Mouse (Mus musculus): ENCODE measurements at regions not wholly inside any gene's neighbourhood (a gene's known extent, or its start where the extent isn't known, plus 50 kb on each side); places are given as distances from the start of the nearest gene placed in this dataset.
A peak's percentile ranks its signal among the peaks of the same experiment; 100 is the strongest.

DNA sequence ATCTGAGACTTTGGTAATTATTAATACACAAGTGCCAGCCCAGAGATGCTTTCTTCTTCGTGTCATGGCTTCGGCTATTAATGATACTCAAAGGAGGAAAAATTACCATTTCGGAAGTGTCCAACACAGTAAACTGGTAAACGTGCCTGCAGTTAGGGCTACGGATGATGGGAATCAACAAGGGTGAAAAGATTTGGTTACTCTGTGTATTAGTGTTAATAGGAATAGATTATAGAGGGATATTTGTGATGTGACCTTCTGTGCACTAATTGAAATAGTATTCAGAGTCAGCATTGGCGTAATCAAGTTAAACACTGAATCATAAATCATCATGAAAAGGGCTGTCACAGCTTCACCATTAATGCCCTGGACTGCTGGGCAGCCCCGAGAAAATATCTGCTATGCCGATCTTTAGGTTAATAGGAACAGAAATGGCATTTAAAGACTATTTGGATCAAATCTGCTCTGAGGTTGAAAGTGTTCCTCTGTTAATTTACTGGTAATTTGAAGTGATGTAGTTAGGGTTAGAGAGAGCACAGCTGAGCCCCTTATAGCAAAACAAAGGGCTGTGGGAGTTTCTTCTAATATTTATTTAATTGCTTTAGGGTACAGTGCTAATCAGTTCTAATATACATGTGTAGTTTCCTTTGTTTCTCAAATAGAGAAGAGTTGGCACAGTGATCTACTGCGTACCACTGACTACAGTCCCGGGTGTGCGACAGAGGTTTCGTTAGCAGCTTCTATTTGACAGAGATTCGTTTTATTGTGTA lies 160.7 kb downstream of the Rpl36a-ps1 start:
- no peak for DNase-seq

DNA sequence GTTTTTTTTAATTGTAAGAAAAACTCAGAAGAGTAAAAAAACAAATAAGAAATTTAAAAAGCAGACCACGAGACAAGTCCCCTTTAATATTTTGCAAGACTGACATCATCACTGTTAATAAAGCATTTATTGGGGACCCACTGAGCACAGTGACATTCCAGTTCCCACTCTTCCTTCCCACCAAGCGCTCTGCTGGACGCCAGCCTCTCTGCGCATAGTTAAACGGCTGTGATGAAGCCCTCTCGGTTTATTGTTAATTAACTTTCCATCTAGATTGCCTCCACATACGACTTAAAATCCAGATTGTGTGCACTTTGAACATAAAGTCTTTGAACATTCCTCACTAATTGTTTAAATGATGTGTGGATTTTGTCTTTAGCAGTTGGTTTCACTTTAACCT lies 161.7 kb downstream of the Rpl36a-ps1 start:
- DNase-seq: peak; percentile 17 to 40

DNA sequence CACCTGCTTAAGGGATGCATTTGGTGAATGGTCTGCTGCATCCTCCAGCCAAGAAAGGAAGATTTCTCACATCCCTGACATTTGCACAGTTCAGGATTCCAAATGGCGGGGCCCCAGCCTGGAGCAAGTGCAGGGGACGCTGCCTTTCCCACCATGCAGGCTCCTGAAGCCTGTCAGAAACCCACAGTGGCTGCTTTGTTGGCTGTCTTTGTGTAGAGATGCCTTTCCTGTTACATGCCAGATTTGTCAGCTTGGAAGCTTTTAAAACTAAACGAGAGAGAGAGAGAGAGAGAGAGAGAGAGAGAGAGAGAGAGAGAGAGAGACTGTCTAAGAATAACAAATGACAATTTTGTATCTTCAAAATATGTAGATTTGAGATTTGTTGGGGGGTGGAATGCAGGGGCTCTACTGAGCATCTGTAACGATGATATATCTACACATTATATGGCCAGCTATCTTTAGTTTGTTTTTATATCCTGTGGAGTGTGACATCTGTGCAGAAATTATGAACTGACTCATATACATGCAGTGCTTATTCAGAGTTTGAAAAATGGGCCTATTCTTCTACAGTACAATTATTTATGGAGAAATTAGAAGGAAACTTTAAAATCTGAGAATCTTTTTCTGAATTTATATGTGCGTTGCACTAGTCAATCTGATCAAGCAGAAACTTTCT lies 164.0 kb downstream of the Rpl36a-ps1 start:
- DNase-seq: peak in 1 of 2 experiments; percentile 29

DNA sequence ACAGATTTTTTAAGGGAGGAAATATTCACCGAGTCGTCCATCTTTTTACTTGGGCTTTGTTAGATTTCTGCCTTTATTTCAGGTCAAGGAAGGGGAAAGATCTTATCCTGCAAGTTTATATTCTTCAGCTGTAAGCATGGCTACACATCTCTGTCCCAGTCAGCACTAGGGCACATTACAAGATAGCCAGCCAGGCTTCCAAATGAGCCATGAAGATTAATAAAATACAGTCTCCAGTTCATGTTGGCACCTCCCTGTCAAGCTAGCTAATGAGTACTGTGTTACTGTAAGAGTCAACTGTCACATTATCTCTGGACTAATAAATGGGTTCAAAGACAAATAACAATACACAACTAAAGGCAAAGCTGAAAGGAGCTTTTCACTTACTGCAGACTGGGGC lies 166.6 kb downstream of the Rpl36a-ps1 start:
- no peak for DNase-seq

DNA sequence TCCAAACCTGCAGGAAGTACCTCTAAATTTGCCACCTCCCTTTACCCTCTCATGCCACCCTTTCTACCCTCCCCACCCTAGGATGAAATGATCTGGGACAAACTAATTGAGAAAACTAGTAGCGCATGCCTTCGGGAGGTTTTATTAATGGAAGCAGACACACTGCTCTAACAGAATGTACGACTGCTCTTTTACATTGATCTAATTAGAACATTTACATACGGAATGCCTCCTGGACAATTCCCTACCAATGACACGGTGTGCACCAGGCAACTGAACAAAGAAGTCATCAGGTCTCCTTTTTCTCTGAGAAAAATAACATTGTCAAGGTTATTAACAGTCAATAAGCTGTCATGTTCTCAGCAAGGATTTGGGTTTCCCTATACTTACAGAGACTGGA lies 180.5 kb downstream of the Rpl36a-ps1 start:
- DNase-seq: no peak

DNA sequence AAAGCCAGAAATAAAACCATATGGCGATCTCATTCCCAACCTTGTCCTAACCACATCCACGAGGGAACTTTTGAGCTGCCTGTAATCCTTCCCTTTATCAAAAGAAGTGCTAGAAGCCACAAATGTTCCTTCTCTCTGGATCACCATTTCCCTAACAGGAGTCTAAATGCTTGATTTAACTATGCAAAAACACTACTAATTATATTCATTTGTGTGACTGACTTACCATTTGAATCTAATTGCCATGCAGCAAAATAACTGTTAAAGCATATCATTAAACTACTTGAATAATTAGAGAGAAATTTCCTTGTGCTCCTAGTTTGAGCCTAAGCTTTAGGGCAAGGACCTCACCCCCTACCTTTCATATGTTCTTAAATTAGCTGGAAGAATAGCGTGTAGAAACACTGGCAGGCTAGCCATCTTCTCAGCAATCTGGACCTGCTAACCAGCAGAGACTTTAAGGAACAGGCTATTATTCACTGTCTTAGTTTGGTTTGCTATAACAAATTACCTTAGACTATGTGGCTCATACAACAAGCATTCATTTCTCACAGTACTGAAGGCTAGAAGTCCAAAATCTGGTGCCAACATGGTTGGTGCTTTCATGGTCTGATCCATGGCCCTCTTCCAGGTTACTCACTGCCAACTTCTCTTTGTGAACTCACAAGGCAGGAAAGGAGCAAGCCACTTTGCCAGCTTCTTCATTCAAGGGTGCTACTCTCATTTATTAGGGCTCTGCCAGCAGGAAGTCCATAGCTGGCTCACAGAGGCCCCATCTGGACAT lies 183.7 kb downstream of the Rpl36a-ps1 start:
- DNase-seq: peak; percentile 87 to 88

DNA sequence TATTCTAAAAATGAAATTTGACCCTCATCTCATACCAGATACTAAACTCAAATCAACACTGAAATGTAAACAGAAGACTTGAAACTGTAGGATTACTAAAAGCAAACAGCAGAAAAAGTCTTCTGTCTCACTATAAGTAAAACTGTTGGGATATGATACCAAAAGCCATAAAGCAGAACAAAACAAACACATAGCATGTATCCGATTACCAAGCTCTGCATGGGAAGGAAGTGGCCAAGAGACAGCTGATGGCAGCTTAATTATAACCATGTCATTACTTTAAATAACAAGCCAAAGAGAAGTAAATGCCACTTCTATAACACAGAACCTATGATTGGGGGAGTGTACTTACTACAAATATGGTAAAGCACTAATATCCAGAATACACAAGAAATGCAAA lies 186.0 kb downstream of the Rpl36a-ps1 start:
- no peak for DNase-seq

DNA sequence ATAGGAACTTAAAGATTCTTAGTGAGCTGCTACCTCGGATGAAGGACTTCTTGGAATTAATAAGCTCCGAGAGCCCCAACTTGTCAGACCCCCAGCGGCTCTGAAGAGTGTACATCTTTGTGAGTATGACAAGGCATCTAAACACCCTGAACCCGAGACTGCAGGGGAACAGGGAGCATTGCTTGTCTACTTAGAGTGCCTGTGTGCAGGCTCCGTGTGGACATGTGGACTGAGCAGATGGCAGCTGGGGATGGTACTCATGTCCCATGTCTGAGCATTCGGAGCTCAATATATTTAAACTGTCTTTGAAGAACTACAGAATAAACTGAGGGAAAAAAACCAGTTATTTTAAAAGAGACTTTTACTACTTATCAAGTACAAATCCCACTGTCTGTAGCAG lies 189.1 kb downstream of the Rpl36a-ps1 start:
- peak in 1 of 2 experiments; percentile 26 for DNase-seq

DNA sequence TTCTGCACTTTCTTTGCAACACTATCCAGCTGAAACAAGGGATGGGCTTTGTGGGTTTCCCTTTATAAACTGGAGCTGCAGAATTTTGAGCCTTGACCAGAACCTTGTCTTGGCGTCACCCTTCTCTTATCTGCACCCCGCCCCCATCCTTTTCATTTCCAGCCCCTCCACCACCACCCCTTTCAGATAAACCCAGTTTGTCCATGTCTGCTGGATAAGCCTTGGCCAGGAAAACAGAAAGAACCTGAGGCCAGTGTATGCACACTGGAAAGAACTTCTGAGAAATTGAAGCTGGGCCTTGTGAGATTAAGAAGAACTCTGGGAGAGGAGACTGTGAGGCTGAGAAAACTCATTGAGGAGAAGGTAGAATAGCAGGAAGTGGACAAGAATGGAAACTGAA lies 192.8 kb downstream of the Rpl36a-ps1 start:
- no peak for DNase-seq

DNA sequence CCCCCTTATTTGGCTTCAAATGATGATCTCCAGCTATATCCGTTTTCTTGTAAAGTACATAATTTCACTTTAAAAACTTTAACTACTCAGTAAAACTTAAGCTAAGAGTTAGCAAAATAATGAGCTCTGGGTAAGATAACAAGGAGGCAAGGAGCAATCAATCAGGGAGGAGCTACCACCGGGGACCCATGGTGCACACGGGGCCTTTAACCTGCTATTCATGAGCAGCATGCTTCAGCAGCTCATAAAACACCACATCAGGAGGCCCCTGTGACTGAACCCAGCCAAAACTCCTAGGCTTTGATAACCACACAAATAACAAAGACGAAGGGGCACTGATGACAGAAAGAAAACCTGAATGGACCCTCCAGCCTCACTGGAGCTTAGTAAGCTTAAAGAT lies 202.1 kb downstream of the Rpl36a-ps1 start:
- no peak for DNase-seq

DNA sequence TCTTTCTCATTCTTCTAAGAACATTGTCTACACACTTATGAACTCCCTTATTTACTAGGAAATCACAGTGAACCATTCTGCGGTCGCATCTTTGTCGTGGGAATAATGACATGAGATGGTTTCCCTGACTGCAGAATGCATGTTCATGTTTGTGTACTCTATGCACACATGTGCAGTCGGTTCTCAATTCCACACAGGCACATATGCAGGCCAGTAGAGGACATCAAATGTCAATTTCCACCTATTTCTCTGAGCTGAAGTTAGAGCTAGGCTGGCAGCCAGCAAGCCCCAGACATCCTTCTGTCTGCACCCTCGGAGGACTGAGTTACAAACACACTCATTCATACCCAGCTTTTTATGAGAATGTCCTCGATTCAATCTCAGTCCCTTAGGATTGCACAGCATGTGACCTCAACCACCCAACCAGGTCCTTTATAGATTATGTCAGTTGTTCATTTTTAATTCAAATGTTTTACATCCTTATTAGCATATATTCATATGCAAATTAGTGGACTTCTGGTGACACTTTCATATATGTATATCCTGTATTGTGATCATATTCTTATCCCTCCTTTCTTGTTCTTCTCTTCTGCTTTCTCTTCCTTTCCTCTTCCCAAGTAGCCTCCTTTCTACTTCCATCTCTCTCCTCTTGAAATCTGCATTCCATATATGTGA lies 202.7 kb downstream of the Rpl36a-ps1 start:
- DNase-seq: peak in 1 of 2 experiments; percentile 10

DNA sequence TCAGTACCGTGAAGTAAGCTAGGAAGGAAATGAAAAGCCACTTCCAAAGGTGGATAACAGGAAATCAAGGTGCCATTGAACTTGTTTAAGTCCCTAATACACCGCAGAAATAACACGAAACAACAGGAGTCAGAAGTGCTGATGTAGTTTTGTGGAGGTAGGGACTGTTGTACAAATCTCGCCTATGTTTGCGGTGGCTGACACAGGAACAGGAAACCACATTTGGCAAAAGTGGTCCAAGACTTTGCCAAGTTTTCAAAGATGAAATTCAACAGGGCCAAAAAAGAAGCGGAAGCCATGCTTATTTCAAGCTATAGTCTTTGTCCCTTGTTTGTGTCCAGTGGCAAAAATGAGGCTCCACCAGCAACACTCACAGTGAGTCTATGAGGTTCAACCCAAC lies 204.3 kb downstream of the Rpl36a-ps1 start:
- DNase-seq: no peak

DNA sequence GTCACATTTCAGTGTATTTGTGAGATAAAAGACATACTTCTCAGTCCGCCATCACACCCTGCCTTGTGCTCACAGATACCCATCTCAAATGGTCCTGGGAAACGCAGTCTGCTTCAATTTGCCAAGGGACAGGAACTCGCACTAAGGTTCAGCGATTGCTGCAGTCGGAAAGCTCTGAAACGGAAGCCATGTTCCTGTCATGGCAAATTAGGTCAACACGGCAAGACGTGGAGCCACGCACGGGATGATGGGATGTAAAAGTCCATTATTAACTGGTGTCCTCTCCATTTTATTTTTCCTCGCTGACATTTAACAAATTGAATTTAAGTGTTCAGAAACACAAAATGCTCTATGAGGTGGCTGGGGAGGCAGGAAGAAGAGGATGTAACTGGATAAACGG lies 212.4 kb downstream of the Rpl36a-ps1 start:
- no peak for DNase-seq

DNA sequence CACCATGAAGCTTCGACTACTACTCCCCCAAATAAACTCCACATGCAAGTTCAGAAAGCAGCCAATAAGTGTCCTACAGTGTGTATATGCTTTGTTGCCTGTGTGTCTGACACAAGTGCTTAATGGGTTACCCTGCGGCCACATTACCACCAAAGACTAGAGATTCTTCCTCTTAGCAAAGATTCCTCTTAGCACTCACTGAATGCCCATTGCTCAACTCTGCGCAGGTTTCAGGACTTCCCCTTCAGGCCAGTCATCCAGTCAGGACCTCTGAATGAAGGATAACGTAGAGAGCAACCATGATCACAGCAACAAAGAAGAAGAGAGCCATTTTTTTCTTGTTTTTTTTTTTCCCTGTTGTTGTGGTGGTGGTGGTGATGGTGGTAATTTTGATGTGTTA lies 222.0 kb downstream of the Rpl36a-ps1 start:
- no peak for DNase-seq

DNA sequence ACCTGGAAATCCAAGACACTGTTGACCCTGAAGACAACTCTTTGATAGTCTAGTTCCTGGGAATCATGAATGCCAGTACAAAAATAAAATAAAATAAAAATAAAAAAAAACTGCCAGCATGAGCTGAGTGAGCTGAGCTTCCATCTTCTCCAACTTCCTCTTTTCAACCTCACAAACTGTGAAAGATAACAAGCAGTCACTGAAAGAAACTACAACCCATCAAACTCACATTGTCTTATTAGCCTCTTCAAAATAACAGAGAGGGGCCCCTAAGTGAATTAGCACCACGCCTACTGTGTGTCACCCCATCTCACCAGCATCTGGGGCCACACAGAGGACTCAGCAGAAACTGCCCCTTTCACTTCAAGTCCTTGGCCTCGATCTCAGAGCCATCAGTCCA lies 225.3 kb downstream of the Rpl36a-ps1 start:
- DNase-seq: no peak

DNA sequence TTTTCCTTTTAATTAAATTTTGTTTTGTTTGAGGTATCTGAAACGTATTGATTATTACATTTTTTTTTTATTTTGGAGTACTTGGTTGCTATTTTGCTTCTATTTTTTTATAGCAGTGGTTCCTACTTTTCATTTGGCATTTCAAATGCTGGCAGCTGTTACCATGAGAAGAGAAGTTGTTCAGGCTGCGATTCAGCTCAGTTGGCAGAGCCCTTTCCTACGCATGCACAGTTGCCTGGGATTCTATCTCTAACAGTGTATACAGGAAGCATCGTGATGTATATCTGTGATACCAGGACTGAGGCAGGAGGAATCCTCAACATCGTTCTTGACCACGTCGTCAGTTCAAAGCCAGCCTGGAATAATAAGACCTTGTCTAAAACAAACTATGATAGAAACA lies 226.6 kb downstream of the Rpl36a-ps1 start:
- no peak for DNase-seq

DNA sequence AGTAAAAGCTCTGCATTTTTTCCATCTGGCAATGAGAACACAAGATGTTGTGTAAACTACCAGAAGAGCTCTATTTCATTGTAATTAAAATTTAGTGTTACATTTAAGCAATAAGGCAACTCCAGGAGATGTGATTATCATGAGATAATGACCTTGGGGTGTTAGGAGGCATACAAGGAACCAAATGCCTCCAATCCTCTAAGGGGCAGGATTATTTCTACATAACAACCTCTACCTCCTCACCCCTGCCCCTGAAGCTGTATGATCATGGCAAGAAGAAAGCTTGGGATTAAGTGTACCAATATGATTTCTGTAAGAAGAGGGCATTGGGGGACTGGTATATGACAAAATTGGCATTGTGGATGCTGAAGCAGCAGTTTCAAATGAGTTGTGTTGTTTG lies 228.8 kb downstream of the Rpl36a-ps1 start:
- DNase-seq: no peak

DNA sequence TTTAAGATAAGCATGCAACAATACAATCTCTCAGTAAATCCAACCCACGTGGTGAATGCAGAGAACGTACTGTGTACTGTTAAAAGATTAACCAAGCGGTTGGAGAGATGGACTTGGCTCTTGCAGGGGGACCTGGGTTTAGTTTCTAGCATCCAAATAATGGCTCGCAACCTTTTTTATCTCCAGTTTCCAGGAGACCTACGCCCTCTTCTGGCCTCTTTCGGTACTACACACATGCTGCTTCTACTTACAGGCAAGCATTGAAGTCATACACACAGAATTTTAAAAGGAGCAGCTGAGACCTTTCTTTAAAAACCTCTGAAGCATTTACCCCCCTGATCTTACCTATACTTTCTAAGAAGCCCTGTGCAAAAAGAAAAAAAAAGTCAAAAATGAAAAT lies 243.4 kb downstream of the Rpl36a-ps1 start:
- DNase-seq: no peak

DNA sequence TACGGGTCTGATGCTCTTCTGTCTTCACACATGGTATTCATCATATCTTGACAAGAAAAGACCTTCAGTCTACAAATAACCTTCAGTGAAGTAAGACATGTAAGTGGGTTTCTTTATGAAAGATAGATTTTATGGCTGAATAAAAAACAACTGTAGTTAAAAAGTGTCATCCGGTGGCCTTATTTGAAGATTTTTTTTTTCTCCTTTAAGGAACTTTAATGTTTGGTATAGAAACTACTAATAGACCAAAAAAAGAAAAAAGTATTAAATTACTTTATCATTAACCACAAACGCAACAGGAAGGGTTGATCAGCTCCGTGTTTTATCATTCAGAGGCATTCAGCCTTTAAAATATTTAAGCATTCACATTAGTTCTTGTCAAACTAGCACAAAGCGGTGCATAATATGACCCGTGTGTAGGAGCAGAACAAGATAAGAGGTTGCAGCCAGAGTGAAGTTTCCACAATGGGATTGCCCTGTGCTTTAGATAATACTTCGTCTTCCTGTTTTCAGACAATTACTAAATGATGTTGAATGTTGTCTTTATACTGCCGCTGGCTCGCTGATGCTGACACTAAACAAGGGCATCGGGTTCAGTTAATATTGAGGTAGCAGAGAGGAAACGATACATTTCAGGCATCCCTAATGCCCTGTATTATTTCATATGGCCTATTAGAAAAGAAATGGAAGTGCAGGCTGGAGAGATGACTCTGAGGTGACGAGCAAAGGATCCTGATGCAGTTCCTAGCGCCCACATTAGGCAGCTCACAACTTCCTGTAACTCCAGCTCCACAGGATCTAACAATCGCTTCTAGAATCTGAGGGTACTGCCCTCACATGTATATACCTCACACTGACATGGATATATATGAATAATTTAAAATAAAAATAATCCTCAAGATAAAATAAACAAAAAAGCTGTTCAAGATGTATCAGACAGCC lies 244.8 kb downstream of the Rpl36a-ps1 start:
- no peak for DNase-seq

DNA sequence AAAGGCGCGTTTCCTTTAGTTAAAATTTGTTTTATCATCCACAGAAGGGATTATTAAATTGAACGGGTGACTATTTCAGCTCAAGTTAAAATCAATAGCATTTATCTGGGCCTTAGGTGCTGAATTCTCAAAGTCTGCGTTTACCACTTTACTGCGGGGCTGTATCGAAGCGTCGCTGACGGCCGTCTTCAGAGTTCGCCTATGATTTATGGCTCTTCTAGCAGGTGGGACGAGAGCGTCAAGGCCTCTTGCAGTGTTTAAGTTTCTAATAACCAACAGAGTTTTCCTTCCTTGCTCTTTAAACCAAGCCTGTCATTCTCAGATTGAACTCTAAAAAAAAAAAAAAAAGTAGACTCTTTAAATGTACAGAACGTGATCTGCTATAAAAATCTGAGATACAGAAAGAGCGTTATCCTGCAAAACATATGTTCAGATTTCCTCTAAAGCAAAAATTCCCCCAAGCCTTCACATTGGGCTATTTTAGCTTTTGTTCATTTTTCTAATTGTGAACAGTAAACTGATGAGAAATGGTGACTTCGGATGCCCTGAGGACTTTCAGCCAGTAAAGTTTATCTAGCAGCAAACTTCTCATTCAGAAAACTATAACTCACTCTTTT lies 246.9 kb downstream of the Rpl36a-ps1 start:
- DNase-seq: no peak

DNA sequence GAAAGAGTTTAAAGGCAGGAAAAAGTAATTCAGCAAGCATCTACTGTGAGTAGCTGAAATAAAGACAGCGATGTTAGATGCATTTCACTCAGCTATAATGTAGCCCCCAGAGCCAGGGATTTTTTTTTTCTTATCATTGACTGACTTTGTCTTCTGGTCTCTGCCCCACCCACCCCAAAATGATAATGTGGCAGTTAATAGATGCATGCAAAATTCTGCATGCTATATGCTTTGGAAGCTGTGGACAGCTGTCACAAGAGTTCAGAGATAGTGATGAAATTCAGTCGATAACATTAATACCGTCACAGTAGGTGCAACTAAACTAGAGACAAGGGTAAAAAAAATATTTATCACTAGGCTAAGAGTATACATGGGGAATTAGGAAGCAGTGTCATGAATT lies 263.7 kb downstream of the Rpl36a-ps1 start:
- DNase-seq: no peak

DNA sequence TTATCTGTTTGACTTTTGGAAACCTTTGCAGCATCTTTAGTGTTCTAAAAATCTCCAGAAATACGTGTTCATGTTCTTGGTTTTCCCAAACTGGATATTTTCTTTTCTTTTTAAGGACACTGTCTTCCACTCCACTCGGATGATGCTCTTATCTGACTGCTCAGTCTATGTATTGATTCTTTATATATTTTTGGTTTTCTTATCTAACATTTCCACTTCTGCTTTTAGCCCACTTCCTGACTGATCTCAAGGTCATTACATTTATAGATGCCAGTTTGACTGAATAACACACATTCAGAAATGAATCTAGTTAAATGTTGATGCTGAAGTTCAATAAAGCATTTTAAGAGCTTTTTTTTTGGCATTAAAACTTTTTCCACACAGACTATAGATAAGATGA lies 265.3 kb downstream of the Rpl36a-ps1 start:
- DNase-seq: no peak
